Mouse (Mus musculus) midbrain, embryonic 15.5 days (tissue): ENCODE results near the gene Luc7l. TPM values are rescaled to one million over a fixed set of nuclear protein-coding genes. Genes with fewer than 3 reads are reported as not detected.

Experiments
- ATAC-seq: fragments of 200-750 bp; cut with Nextera tagmentation; replicated peaks from 2 replicates; pipeline ENCODE4 v1.8.0; 2017; ENCODE audit warnings: moderate TSS enrichment
- H3K27ac ChIP-seq: fragments of 300-500 bp; sonication (generic); 2 replicates; pipeline ENCODE4 v1.5.1; 2015; ENCODE audit warnings: mild to moderate bottlenecking, inconsistent platforms
- H3K27me3 ChIP-seq: fragments of 300-500 bp; sonication (generic); replicated peaks from 2 replicates; pipeline ENCODE4 v1.6.1; 2015; ENCODE audit warnings: inconsistent platforms
- H3K36me3 ChIP-seq: fragments of 300-500 bp; sonication (generic); replicated peaks from 2 replicates; pipeline ENCODE4 v1.6.1; 2015; ENCODE audit warnings: inconsistent platforms
- H3K4me1 ChIP-seq: fragments of 300-500 bp; sonication (generic); 2 replicates; pipeline ENCODE4 v1.6.1; 2015; ENCODE audit warnings: inconsistent platforms
- H3K4me2 ChIP-seq: fragments of 300-500 bp; sonication (generic); 2 replicates; pipeline ENCODE4 v1.6.1; 2015; ENCODE audit warnings: inconsistent platforms, mild to moderate bottlenecking, moderate library complexity
- H3K4me3 ChIP-seq: fragments of 300-500 bp; sonication (generic); 2 replicates; pipeline ENCODE4 v1.5.1; 2015; ENCODE audit warnings: mild to moderate bottlenecking, inconsistent platforms
- H3K9ac ChIP-seq: fragments of 300-500 bp; sonication (generic); 2 replicates; pipeline ENCODE4 v1.6.1; 2015; ENCODE audit warnings: mild to moderate bottlenecking, inconsistent platforms
- H3K9me3 ChIP-seq: fragments of 300-500 bp; sonication (generic); 2 replicates; pipeline ENCODE4 v1.6.1; 2016; ENCODE audit warnings: inconsistent platforms
- WGBS: fragments of 180-500 bp; shearing (Covaris S2); methylation state at CpG from one replicate; pipeline ENCODE4 v1.1.7; 2015; ENCODE audit warnings: mixed read lengths; 5-methylcytosine and 5-hydroxymethylcytosine counted together
- polyA plus RNA-seq: library from polyadenylated mRNA; unstranded; fragments of >200 nt; fragmentation: Nextera tagmentation; extraction: Ambion mirVana; gene quantifications from 2 replicates; pipeline ENCODE4 v1.2.1, GENCODE M21; 2015

The Luc7l gene
- polyA plus RNA-seq, 1 experiment from 2014 or later: 123 TPM

GRCm38 (mm10) chr17:26235077-26235815 is 17.4 kb upstream of the Luc7l start:
- Histone ChIP-seq H3K4me2 (no peak overlapping the region), H3K36me3 (no peaks in the 10 kb centered on the region), H3K4me3 (no peak overlapping the region), H3K27ac (0 out of 2 replicates have a peak overlapping the region, but pooled peaks have one; percentile 12), H3K9me3 (no peaks in the 10 kb centered on the region), H3K9ac (no peak overlapping the region), H3K4me1 (peaks cover 5% of the 10 kb centered on the region; the same call in 1 of the 2 replicates), H3K27me3 (no peaks in the 10 kb centered on the region)
- 62% methylated on average over 13 of the region's 13 CpGs for WGBS
- ATAC-seq: no peak

DNA sequence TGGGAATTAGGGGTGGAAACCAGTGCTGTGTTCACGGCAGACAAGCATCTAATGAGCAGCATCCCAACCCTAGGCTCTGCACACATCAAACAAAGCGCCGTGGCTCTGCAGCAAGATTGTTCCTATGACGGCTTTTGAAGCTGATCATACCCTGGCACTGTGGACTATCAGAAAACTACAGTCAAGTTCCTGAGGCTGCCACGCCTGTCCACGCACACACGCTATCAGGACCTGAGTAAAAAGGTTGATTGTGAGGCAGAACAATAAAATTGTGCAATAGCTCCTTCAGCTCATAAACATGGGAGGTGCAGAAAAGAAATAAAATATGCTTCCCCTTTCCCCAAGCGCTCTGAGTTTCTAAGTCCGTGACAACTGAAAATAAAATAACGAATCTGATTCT is 15.0 kb upstream of the Luc7l start:
- Histone ChIP-seq H3K4me2 (no peak overlapping the region), H3K9ac (no peak overlapping the region), H3K27me3 (no peaks in the 10 kb centered on the region), H3K27ac (no peak overlapping the region), H3K36me3 (no peaks in the 10 kb centered on the region), H3K4me3 (no peak overlapping the region), H3K9me3 (no peaks in the 10 kb centered on the region), H3K4me1 (peaks cover 7% of the 10 kb centered on the region)
- WGBS: 84% methylated on average over 10 of the region's 10 CpGs
- ATAC-seq: no peak

GRCm38 (mm10) chr17:26239551-26239950 is 13.1 kb upstream of the Luc7l start:
- Histone ChIP-seq H3K9me3 (no peaks in the 10 kb centered on the region), H3K27me3 (no peaks in the 10 kb centered on the region), H3K9ac (no peak overlapping the region), H3K27ac (no peak overlapping the region), H3K4me2 (no peak overlapping the region), H3K36me3 (no peaks in the 10 kb centered on the region), H3K4me3 (no peak overlapping the region), H3K4me1 (peaks cover 14% of the 10 kb centered on the region)
- WGBS: 62% methylated on average over 2 of the region's 2 CpGs
- no peak for ATAC-seq

DNA sequence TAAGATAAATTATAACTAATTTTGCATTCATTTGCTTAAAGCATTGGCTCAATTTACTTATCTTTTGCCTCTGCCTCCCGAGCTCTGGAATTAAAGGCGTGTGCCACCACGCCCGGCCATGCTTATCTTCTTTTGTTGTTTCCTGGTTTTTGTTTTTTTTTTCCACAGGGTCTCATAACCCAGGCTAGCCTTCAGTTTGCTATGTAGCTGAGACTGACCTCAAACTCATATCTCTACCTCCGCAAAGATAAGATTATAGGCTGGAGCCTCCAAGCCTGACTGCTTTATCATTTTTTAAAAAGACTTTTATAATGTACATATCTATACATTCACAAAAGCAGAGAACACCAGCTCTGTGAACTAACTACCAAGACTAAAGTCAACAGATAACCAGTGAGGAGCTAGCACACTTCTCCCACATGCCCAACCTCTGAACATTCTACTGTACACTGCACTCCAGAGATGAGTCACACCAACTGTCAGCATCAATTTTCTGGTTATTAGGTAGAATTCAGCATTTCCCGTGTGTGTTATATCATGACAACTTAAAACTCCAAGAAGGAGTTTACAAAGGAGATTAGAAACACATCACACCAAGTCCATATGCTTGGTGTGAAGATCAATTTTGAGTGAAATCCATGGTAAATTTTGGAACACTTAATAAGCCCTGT is 12.4 kb upstream of the Luc7l start:
- Histone ChIP-seq H3K9me3 (no peaks in the 10 kb centered on the region), H3K4me3 (no peak overlapping the region), H3K9ac (no peak overlapping the region), H3K4me2 (no peak overlapping the region), H3K36me3 (no peaks in the 10 kb centered on the region), H3K27ac (no peak overlapping the region), H3K27me3 (no peaks in the 10 kb centered on the region), H3K4me1 (peaks cover 16% of the 10 kb centered on the region)
- ATAC-seq: no peak
- WGBS: 83% methylated on average over 6 of the region's 6 CpGs

GRCm38 (mm10) chr17:26240990-26241389 is 11.7 kb upstream of the Luc7l start:
- H3K4me1 ChIP-seq: peaks cover 11% of the 10 kb centered on the region
- WGBS: 82% methylated on average over 6 of the region's 6 CpGs
- H3K4me2 ChIP-seq: no peak overlapping the region
- no peak overlapping the region for H3K9ac ChIP-seq
- no peaks in the 10 kb centered on the region for H3K9me3 ChIP-seq
- no peaks in the 10 kb centered on the region for H3K27me3 ChIP-seq
- no peak overlapping the region for H3K27ac ChIP-seq
- no peaks in the 10 kb centered on the region for H3K36me3 ChIP-seq
- no peak overlapping the region for H3K4me3 ChIP-seq
- no peak for ATAC-seq

DNA sequence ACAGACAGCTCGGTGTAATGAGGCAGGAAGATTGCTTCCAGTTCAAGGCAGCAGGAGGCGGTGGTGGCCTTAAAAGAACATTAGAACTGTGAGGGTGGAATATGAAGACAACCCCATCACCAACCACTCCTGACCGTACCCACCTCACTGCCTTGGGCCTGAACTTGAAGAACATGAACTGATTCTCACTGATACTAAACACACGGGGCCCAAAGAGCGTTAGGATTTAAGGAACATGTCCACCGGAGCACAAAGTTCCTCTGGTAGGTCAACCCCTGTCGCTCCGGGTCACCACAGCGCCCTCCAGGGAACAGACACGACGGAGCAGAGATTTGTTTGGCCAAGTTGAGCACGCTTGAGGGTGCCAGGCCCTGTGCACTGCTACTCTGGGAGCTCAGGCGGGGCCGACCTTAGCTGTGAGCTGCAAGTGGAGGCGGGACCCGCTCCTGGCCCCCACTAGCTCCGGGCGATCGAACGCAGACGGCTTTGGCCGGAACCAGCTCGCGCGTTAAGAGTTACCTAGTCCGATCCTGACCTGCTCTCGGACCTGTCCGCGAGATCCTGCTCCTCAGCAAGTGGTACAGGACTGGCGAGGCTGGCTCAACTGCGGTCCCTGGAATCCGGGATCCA is 9.1 kb upstream of the Luc7l start:
- Histone ChIP-seq H3K9ac (peak overlapping the region; percentile 75), H3K4me2 (peak overlapping the region; percentile 77), H3K27me3 (no peaks in the 10 kb centered on the region), H3K4me1 (peaks cover 11% of the 10 kb centered on the region), H3K27ac (peak overlapping the region; percentile 83), H3K9me3 (no peaks in the 10 kb centered on the region), H3K4me3 (peak overlapping the region; percentile 77), H3K36me3 (no peaks in the 10 kb centered on the region)
- under 1% methylated on average over 32 of the region's 32 CpGs for WGBS
- peak; percentile 87 for ATAC-seq

DNA sequence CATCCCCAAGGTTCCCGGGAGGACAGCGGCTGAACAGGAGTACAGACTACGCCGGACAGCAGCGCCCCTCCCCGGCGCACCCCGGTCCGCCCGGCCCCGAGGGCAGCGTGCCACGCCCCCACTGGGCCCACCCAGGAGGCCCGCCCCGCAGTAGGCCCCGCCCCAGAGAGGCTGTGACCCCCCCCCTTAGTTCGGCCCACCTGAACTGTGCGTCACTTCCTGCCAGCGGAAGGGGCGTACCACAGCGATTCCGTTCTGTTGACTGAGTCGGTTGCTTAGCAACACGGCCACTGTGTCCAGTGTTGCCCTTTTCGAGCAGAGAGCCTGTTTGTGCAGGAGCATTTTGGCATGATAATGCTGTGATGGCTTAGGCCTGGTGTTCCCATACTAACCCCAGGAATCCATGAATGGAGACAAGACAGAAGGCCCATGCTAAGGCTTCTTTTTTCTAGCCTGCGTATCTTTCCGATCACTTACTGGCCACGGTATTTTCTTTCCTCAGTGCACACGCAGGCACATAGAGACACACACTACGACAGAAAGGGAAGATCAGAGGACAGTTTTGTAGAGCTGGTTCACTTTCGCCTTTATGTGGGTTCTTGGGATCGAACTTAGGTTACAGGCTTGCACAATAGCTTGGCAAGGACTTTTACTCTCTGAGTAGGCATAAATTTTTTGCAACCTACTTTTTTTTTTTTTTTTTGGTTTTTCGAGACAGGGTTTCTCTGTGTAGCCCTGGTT is 8.4 kb upstream of the Luc7l start, which contains the start of gene Fam234a:
Gene Fam234a (minus strand): TSS at position 142 of the 741 bp plus-strand sequence.
- peak within 1 kb of the TSS; percentile 77 for H3K4me2 ChIP-seq
- peaks cover 11% of the 10 kb centered on the region for H3K4me1 ChIP-seq
- 10% methylated on average over 23 of the region's 33 CpGs for WGBS
- no peaks in the 10 kb centered on the region for H3K9me3 ChIP-seq
- no peaks in the 10 kb centered on the region for H3K27me3 ChIP-seq
- peak within 1 kb of the TSS; percentile 83 for H3K27ac ChIP-seq
- no peaks in the 10 kb centered on the region for H3K36me3 ChIP-seq
- peak; percentile 98 for ATAC-seq
- H3K9ac ChIP-seq: peak within 1 kb of the TSS; percentile 75
- H3K4me3 ChIP-seq: peak within 1 kb of the TSS; percentile 77

- H3K27ac ChIP-seq: peak overlapping the region; percentile 99
- WGBS: 49% methylated on average over 4 of the region's 4 CpGs
- H3K9ac ChIP-seq: no peak overlapping the region; the same call in 1 of the 2 replicates
- no peak for ATAC-seq
- H3K4me2 ChIP-seq: peak overlapping the region; percentile 76
- no peaks in the 10 kb centered on the region for H3K9me3 ChIP-seq
- no peaks in the 10 kb centered on the region for H3K27me3 ChIP-seq
- H3K4me1 ChIP-seq: peaks cover 11% of the 10 kb centered on the region
- peaks cover 4% of the 10 kb centered on the region for H3K36me3 ChIP-seq
- H3K4me3 ChIP-seq: peak overlapping the region; percentile 99
Observed at GRCm38 (mm10) chr17:26251886-26252538, 684 bp upstream of the Luc7l start.

- H3K9me3 ChIP-seq: no peaks in the 10 kb centered on the region
- peak overlapping the region; percentile 99 for H3K27ac ChIP-seq
- no peaks in the 10 kb centered on the region for H3K27me3 ChIP-seq
- H3K4me2 ChIP-seq: peak overlapping the region; percentile 76
- H3K4me3 ChIP-seq: peak overlapping the region; percentile 99
- H3K36me3 ChIP-seq: peaks cover 17% of the 10 kb centered on the region
- peak overlapping the region; percentile 99 for H3K9ac ChIP-seq
- under 1% methylated on average over 24 of the region's 24 CpGs for WGBS
- peaks cover 11% of the 10 kb centered on the region for H3K4me1 ChIP-seq
- ATAC-seq: 0 out of 2 replicates have a peak, but pooled peaks have one; percentile 30
Observed at GRCm38 (mm10) chr17:26253399-26253798, 703 bp downstream of the Luc7l start.

DNA sequence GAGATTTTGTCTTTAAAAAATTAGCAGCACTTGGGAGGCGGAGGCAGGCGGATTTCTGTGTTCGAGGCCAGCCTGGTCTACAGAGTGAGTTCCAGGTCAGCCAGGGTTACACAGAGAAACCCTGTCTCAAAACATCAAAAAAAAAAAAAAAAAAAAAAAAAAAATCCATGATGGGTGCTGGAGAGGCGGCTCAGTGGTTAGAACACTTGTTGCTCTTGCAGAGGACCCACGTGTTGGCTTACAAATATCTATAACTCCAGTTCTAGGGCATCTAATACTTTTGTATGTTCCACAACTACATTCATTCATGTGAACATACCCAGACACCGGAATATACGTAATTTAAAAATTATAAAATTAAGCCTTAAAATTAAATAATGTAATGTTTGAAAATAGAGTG is 2.6 kb downstream of the Luc7l start:
- no peak overlapping the region for H3K4me2 ChIP-seq
- no peak overlapping the region for H3K27ac ChIP-seq
- peaks cover 11% of the 10 kb centered on the region for H3K4me1 ChIP-seq
- no peak overlapping the region for H3K9ac ChIP-seq
- H3K9me3 ChIP-seq: no peaks in the 10 kb centered on the region
- H3K27me3 ChIP-seq: no peaks in the 10 kb centered on the region
- ATAC-seq: no peak
- no peak overlapping the region for H3K4me3 ChIP-seq
- 96% methylated on average over 7 of the region's 7 CpGs for WGBS
- H3K36me3 ChIP-seq: peaks cover 30% of the 10 kb centered on the region

- peaks cover 54% of the 10 kb centered on the region for H3K36me3 ChIP-seq
- H3K4me2 ChIP-seq: no peak overlapping the region
- H3K9me3 ChIP-seq: no peaks in the 10 kb centered on the region
- no peaks in the 10 kb centered on the region for H3K4me1 ChIP-seq
- ATAC-seq: no peak
- no peaks in the 10 kb centered on the region for H3K27me3 ChIP-seq
- no peak overlapping the region for H3K9ac ChIP-seq
- H3K4me3 ChIP-seq: no peak overlapping the region
- WGBS: 87% methylated on average over 4 of the region's 4 CpGs
- H3K27ac ChIP-seq: no peak overlapping the region
Observed at GRCm38 (mm10) chr17:26261826-26262225, 9.1 kb downstream of the Luc7l start.
